15 mouse cellular contexts compared by ENCODE assay signal in the genomic region with DNA sequence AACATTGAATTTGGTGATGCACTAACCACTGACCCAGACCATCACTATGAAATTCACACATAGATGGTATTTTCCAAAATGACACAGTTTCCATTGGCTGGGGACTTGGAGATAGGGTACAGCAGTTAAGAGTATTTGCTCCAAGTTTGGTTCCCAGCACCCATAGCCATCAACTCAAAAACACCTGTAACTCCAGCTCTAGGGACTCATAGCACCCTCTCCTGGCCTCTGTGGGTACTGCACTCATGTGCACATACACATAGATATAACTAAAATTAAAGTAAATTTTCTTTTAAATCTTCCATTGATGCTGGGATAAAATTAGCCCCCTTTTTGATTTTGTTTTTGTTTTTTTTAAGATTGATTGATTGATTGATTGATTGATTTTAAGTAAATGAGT. TPM values are rescaled to one million over a fixed set of nuclear protein-coding genes. Genes with fewer than 3 reads are reported as not detected.
DNase-seq lines count a peak whose midpoint lies in the region; ATAC-seq and TF ChIP-seq lines count a peak whose summit lies in the region.
"Had no signal": no experiment of that assay in that cellular context is flagged by ENCODE, and none has a peak within 500 bp of the region (broad histone marks: within the 10 kb centered on the region; RNA-seq: fewer than 3 reads in every experiment).

No protein-coding gene starts in this region.

- ATAC-seq in Patski, result no peak
- ATAC-seq: liver, postnatal 0 days had no signal

- peaks cover 10% of the 10 kb centered on the region for H3K27me3 ChIP-seq in Patski
- H3K27me3 ChIP-seq: megakaryocyte, embryonic 14.5 days; neural tube, embryonic 12.5 days had no signal

- in situ Hi-C loops in Patski (cut with MboI; ENCODE audit: low pct_unique_long_range_greater_than_20kb), result no loop called here

- intact Hi-C loops in gastrocnemius, adult 2 months (cut with DNase I), result no loop called here

- TF ChIP-seq POLR2A in brain, embryonic 14.5 days (IDR thresholded peaks at IDR 0.05; ENCODE audit: borderline replicate concordance, extremely low read depth, insufficient read depth, insufficient read length, poor library complexity, severe bottlenecking), result no peak

- peak; percentile 40 for TF ChIP-seq CTCF in gastrocnemius, adult 2 months (IDR thresholded peaks at IDR 0.05)
- peak; percentile 61 for TF ChIP-seq CTCF in layer of hippocampus, adult 2 months (conservative IDR thresholded peaks at IDR 0.05)
- TF ChIP-seq CTCF in Patski (IDR thresholded peaks at IDR 0.05), result peak; percentile 49
- TF ChIP-seq CTCF in brain, embryonic 14.5 days (IDR thresholded peaks at IDR 0.05; ENCODE audit: borderline replicate concordance, extremely low read depth, insufficient read depth, insufficient read length), result peak; percentile 26; the same call in 1 of the 2 replicates

- no peak overlapping the region for H3K4me3 ChIP-seq in gastrocnemius, adult 2 months
- H3K4me3 ChIP-seq in layer of hippocampus, adult 2 months, result no peak overlapping the region
- H3K4me3 ChIP-seq: megakaryocyte, embryonic 14.5 days; neural tube, embryonic 12.5 days had no signal

- POLR2A ChIA-PET in Patski (lab: Charles Lee), result no interaction called here

- CTCF ChIA-PET in Patski (lab: Charles Lee), result interaction anchor here (3.8 kb wide), 1 partner anchor 10 kb away, joined by 12 read pairs; no protein-coding TSS in a partner anchor

- no peak for DNase-seq in gastrocnemius, adult 2 months
- DNase-seq in gastrocnemius, adult 8-10 months (ENCODE audit: low spot score in 2 of 2), result no peak
- DNase-seq in layer of hippocampus, adult 2 months (ENCODE audit: low spot score in 2 of 2), result no peak
- DNase-seq in layer of hippocampus, postnatal 14 days (ENCODE audit: low spot score in 2 of 2), result no peak
- no peak for DNase-seq in Patski (ENCODE audit: low read depth, low spot score)
- no peak for DNase-seq in brain, embryonic 14.5 days (ENCODE audit: low read depth)
- DNase-seq in adrenal gland, postnatal 25 days, result no peak
- DNase-seq: kidney, adult 9 months; liver, postnatal 0 days; lung, postnatal 14 days; right cerebral cortex, postnatal 25 days; thymus, postnatal 36 days had no signal

- no peak overlapping the region for H3K27ac ChIP-seq in gastrocnemius, adult 2 months
- H3K27ac ChIP-seq in layer of hippocampus, adult 2 months, result no peak overlapping the region
- H3K27ac ChIP-seq: neural tube, embryonic 12.5 days had no signal

RNA-seq across cellular contexts. Expression of a gene that starts 25.1 kb away (rescaled TPM):
- 10 to 100 TPM; 34.8 to 47.1 TPM for total RNA-seq in gastrocnemius, adult 2 months (2021)
- 10 to 100 TPM; 41.7 to 54.5 (median 50.6) TPM for total RNA-seq in gastrocnemius, adult 8-10 months (2022)
- 10 to 100 TPM; 67.5 to 69.4 TPM for total RNA-seq in layer of hippocampus, adult 2 months (2021)
- total RNA-seq in layer of hippocampus, postnatal 14 days (2021), result 10 to 100 TPM; 58.5 to 59.7 TPM
- 27.3 TPM for polyA plus RNA-seq in Patski (2021)
- 22.1 and 38.3 TPM in 2 replicates for polyA plus RNA-seq in brain, embryonic 14.5 days (2012; rRNA removed)
- 12.7 and 12.9 TPM in 2 replicates for total RNA-seq in adrenal gland, postnatal 25 days (2021)
- polyA plus RNA-seq: G1E had no signal
